Mouse (Mus musculus): Measurements from ENCODE around the gene Cnot10. TPM values are rescaled to one million over a fixed set of nuclear protein-coding genes. Genes with fewer than 3 reads are reported as not detected.

Cnot10 gene
- polyA plus RNA-seq, 1 experiment from 2014 or later = 65.9 TPM

GRCm38 (mm10) chr9:114560771-114561670 lies 79.0 kb downstream of the Cnot10 start:
- ATAC-seq (ENCODE audit: insufficient number of reproducible peaks, low FRiP score, low TSS enrichment, low read depth) = no peak
- Histone ChIP-seq H3K27me3 (peaks cover 66% of the 10 kb centered on the region), H3K9me3 (replicated peaks) (no peaks in the 10 kb centered on the region), H3K4me3 (replicated peaks) (peak overlapping the region; percentile 10), H3K36me3 (no peaks in the 10 kb centered on the region), H3K27ac (replicated peaks) (no peak overlapping the region), H3K9ac (no peak overlapping the region), H3K4me1 (peaks cover 40% of the 10 kb centered on the region), H3K4me2 (replicated peaks) (peak overlapping the region; percentile 15)
- WGBS = 5% methylated on average over 36 of the region's 36 CpGs

- H3K4me3 ChIP-seq (replicated peaks) = no peak overlapping the region
- H3K9ac ChIP-seq = no peak overlapping the region
- no peaks in the 10 kb centered on the region for H3K9me3 ChIP-seq (replicated peaks)
- no peak overlapping the region for H3K4me2 ChIP-seq (replicated peaks)
- no peaks in the 10 kb centered on the region for H3K36me3 ChIP-seq
- 20% methylated on average over 7 of the region's 7 CpGs for WGBS
- H3K27ac ChIP-seq (replicated peaks) = no peak overlapping the region
- peaks cover 66% of the 10 kb centered on the region for H3K27me3 ChIP-seq
- H3K4me1 ChIP-seq = peaks cover 40% of the 10 kb centered on the region
- ATAC-seq (ENCODE audit: insufficient number of reproducible peaks, low FRiP score, low TSS enrichment, low read depth) = no peak
Measured at GRCm38 (mm10) chr9:114560141-114560540, 79.8 kb downstream of the Cnot10 start.

DNA sequence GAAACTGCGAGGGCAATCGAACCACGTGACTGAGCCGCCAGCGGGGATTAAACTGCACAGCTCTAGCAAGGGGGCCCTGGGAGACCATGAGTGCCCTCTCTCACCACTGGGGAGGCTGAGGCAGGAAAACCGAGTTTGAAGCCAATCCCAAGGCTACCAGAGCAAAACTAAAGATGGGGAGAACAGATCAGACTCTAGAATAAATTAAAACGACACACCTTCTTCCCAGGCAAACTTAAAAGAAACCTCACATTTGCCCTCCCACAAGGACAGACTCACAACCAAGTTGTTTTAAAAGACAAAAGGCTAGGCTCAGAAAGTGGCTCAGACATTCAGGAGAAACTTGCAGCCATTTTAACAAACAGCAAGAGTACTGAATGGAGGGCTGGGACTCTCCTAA lies 82.9 kb downstream of the Cnot10 start:
- WGBS = 28% methylated on average over 7 of the region's 7 CpGs
- ATAC-seq (ENCODE audit: insufficient number of reproducible peaks, low FRiP score, low TSS enrichment, low read depth) = no peak
- peaks cover 20% of the 10 kb centered on the region for H3K4me1 ChIP-seq

GRCm38 (mm10) chr9:114556276-114556855 lies 83.6 kb downstream of the Cnot10 start:
- Histone ChIP-seq H3K9me3 (replicated peaks) (no peaks in the 10 kb centered on the region), H3K27ac (replicated peaks) (no peak overlapping the region), H3K4me1 (peaks cover 13% of the 10 kb centered on the region), H3K36me3 (no peaks in the 10 kb centered on the region), H3K4me2 (replicated peaks) (no peak overlapping the region), H3K27me3 (peaks cover 31% of the 10 kb centered on the region), H3K9ac (no peak overlapping the region), H3K4me3 (replicated peaks) (no peak overlapping the region)
- WGBS = 59% methylated on average over 10 of the region's 10 CpGs
- ATAC-seq (ENCODE audit: insufficient number of reproducible peaks, low FRiP score, low TSS enrichment, low read depth) = no peak

More for the DNA sequence above, 82.9 kb downstream of the Cnot10 start:
- Histone ChIP-seq H3K4me3 (replicated peaks) (no peak overlapping the region), H3K9me3 (replicated peaks) (no peaks in the 10 kb centered on the region), H3K27ac (replicated peaks) (no peak overlapping the region), H3K9ac (no peak overlapping the region), H3K4me2 (replicated peaks) (no peak overlapping the region), H3K36me3 (no peaks in the 10 kb centered on the region), H3K27me3 (peaks cover 38% of the 10 kb centered on the region)

DNA sequence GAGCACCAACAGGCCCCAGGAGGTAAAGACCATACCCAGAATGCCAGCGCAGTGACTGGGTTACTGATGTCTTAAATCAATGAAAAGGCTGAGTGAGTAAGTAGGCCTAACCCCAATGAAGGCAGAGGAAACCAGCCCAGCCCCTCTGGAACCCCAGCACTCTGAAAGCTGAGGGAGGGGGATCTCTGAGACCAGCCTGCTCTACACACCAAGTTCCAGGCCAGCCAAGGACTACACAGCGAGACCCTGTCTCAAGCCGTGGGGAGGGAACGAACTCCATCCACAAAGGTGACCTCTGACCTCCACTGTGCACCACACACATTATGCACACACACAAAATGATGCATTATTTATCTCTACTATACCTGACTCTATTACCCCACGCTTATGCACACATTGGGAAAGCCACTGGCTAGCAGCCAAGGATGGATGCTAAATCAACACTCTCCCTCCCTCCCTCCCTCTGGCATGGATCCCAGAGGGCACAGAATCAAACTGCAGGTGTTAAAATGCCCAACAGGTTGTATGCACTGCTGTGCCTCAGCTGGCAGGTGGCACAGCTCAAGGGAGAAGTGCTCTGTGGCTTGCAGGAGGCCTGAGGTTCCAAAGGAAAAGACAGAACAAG lies 85.5 kb downstream of the Cnot10 start:
- 59% methylated on average over 5 of the region's 5 CpGs for WGBS
- H3K9me3 ChIP-seq (replicated peaks) = no peaks in the 10 kb centered on the region
- ATAC-seq (ENCODE audit: insufficient number of reproducible peaks, low FRiP score, low TSS enrichment, low read depth) = peak; percentile 61
- peaks cover 12% of the 10 kb centered on the region; the same call in 1 of the 2 replicates for H3K27me3 ChIP-seq
- H3K4me3 ChIP-seq (replicated peaks) = no peak overlapping the region
- H3K4me2 ChIP-seq (replicated peaks) = no peak overlapping the region
- H3K27ac ChIP-seq (replicated peaks) = no peak overlapping the region
- H3K4me1 ChIP-seq = 0 out of 2 replicates have a peak, but pooled peaks cover 7% of the 10 kb centered on the region
- H3K9ac ChIP-seq = no peak overlapping the region
- H3K36me3 ChIP-seq = no peaks in the 10 kb centered on the region

DNA sequence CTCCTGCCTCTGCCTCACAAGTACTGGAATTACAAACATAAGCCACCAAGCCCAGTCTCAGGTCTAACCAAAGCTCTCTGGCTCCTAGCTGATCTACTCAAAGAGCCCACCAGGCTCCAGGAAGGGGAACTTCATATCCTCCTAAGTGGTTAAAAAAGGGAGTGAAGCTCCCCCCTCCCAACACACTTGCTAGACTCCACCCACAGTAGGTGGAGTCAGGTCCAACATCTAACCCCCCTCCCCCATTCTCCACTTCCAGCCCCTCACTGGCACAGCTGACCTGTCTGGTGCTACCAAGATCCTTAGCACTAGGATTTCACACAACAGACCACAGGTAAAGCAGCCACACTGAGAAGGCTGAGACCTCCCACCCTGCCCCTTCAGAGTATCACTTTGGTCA lies 86.2 kb downstream of the Cnot10 start:
- no peak overlapping the region for H3K4me3 ChIP-seq (replicated peaks)
- H3K4me2 ChIP-seq (replicated peaks) = no peak overlapping the region
- H3K27ac ChIP-seq (replicated peaks) = no peak overlapping the region
- H3K9me3 ChIP-seq (replicated peaks) = no peaks in the 10 kb centered on the region
- H3K36me3 ChIP-seq = no peaks in the 10 kb centered on the region
- H3K27me3 ChIP-seq = peaks cover 6% of the 10 kb centered on the region; the same call in 1 of the 2 replicates
- H3K4me1 ChIP-seq = 0 out of 2 replicates have a peak, but pooled peaks cover 7% of the 10 kb centered on the region
- ATAC-seq (ENCODE audit: insufficient number of reproducible peaks, low FRiP score, low TSS enrichment, low read depth) = no peak
- H3K9ac ChIP-seq = no peak overlapping the region

- Histone ChIP-seq H3K27me3 (no peaks in the 10 kb centered on the region), H3K4me2 (replicated peaks) (no peak overlapping the region), H3K9me3 (replicated peaks) (no peaks in the 10 kb centered on the region), H3K4me3 (replicated peaks) (no peak overlapping the region), H3K36me3 (no peaks in the 10 kb centered on the region), H3K27ac (replicated peaks) (no peak overlapping the region), H3K9ac (no peak overlapping the region), H3K4me1 (peaks cover 9% of the 10 kb centered on the region; the same call in 1 of the 2 replicates)
- 37% methylated on average over 6 of the region's 6 CpGs for WGBS
- no peak for ATAC-seq (ENCODE audit: insufficient number of reproducible peaks, low FRiP score, low TSS enrichment, low read depth)
Measured at GRCm38 (mm10) chr9:114550033-114550432, 90.0 kb downstream of the Cnot10 start.

DNA sequence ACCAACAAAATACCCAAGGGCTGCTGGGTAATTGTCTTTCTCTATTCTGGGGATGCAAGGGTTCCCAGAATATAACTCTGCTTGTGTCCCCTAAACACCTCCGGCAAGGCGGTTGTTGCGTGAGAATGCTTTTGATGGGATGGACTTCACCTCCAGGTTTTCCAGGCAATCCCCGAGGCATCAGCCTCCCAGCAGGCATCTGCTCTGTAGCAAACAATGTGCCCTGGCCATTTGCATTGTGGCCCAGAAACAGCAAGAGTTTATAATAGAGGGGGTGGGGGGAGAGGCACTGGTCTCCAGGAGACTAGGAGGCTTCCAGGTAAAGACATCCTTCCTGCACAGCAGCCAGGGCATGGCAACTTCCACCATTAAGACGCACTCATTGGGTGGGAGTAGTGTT lies 90.9 kb downstream of the Cnot10 start:
- no peak overlapping the region for H3K27ac ChIP-seq (replicated peaks)
- no peaks in the 10 kb centered on the region for H3K27me3 ChIP-seq
- H3K9ac ChIP-seq = no peak overlapping the region
- 58% methylated on average over 5 of the region's 5 CpGs for WGBS
- ATAC-seq (ENCODE audit: insufficient number of reproducible peaks, low FRiP score, low TSS enrichment, low read depth) = no peak
- no peak overlapping the region for H3K4me2 ChIP-seq (replicated peaks)
- peaks cover 12% of the 10 kb centered on the region; the same call in 1 of the 2 replicates for H3K4me1 ChIP-seq
- no peaks in the 10 kb centered on the region for H3K36me3 ChIP-seq
- no peaks in the 10 kb centered on the region for H3K9me3 ChIP-seq (replicated peaks)
- H3K4me3 ChIP-seq (replicated peaks) = no peak overlapping the region

DNA sequence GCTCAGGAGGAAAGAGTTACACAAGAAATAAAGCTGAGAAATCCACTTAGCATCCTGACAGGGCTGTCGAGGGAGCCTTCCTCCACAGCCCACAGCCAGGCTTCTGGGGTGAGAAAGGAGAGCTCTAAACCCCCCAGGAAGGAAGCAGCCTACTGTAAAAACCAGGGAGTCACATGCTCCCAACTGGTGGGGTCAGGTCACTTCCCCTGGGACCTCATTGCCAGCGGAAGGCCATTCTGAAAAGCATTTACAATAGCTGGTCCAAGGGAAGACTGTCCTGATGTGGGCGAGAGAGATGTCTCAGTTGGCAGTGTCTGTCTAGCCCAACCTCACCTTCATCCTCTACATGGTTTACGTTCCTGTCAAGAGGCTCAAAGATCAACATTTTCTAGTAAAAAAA lies 91.5 kb downstream of the Cnot10 start:
- H3K9me3 ChIP-seq (replicated peaks) = no peaks in the 10 kb centered on the region
- no peak overlapping the region for H3K9ac ChIP-seq
- no peak for ATAC-seq (ENCODE audit: insufficient number of reproducible peaks, low FRiP score, low TSS enrichment, low read depth)
- H3K4me3 ChIP-seq (replicated peaks) = no peak overlapping the region
- H3K4me1 ChIP-seq = peaks cover 15% of the 10 kb centered on the region; the same call in 1 of the 2 replicates
- no peaks in the 10 kb centered on the region for H3K36me3 ChIP-seq
- WGBS = 51% methylated on average over 4 of the region's 4 CpGs
- H3K4me2 ChIP-seq (replicated peaks) = no peak overlapping the region
- H3K27me3 ChIP-seq = no peaks in the 10 kb centered on the region
- H3K27ac ChIP-seq (replicated peaks) = no peak overlapping the region

GRCm38 (mm10) chr9:114547643-114548077 lies 92.3 kb downstream of the Cnot10 start:
- Histone ChIP-seq H3K9ac (no peak overlapping the region), H3K27me3 (no peaks in the 10 kb centered on the region), H3K27ac (replicated peaks) (no peak overlapping the region), H3K4me1 (peaks cover 15% of the 10 kb centered on the region; the same call in 1 of the 2 replicates), H3K4me2 (replicated peaks) (no peak overlapping the region), H3K36me3 (no peaks in the 10 kb centered on the region), H3K9me3 (replicated peaks) (no peaks in the 10 kb centered on the region), H3K4me3 (replicated peaks) (no peak overlapping the region)
- no peak for ATAC-seq (ENCODE audit: insufficient number of reproducible peaks, low FRiP score, low TSS enrichment, low read depth)
- 52% methylated on average over 6 of the region's 6 CpGs for WGBS

DNA sequence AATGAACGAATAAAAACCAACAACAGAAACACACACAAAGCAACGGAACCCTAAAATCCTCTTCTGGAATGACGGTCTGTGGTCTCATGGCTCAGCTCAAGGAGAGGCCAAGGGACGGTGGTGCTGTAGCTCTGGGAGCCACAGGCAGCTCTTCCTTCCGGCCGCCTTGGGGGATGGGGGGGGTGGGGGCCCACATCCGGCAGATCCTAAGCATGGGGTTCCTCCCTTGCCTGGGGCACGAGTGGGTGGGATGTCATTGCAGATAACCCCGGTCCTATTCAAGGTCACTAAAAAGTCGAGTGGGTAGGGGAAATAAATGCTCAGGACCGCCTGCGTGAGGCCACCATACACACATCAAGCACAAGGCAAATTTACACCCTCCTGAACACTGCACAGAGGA lies 93.2 kb downstream of the Cnot10 start:
- ATAC-seq (ENCODE audit: insufficient number of reproducible peaks, low FRiP score, low TSS enrichment, low read depth) = no peak
- WGBS = 55% methylated on average over 12 of the region's 12 CpGs
- no peaks in the 10 kb centered on the region for H3K9me3 ChIP-seq (replicated peaks)
- H3K27me3 ChIP-seq = no peaks in the 10 kb centered on the region
- no peak overlapping the region for H3K4me3 ChIP-seq (replicated peaks)
- peaks cover 15% of the 10 kb centered on the region; the same call in 1 of the 2 replicates for H3K4me1 ChIP-seq
- H3K36me3 ChIP-seq = no peaks in the 10 kb centered on the region
- H3K9ac ChIP-seq = no peak overlapping the region
- no peak overlapping the region for H3K4me2 ChIP-seq (replicated peaks)
- H3K27ac ChIP-seq (replicated peaks) = no peak overlapping the region

Measured in embryonic facial prominence, embryonic 15.5 days (tissue).